In genomic region chr14:55787731-55788130, GRCm38 (mm10) we compare ENCODE assay signal across 11 mouse cellular contexts. TPM values are rescaled to one million over a fixed set of nuclear protein-coding genes. Genes with fewer than 3 reads are reported as not detected.
DNase-seq lines count a peak whose midpoint lies in the region; ATAC-seq and TF ChIP-seq lines count a peak whose summit lies in the region.
"Had no signal": no experiment of that assay in that cellular context is flagged by ENCODE, and none has a peak within 500 bp of the region (broad histone marks: within the 10 kb centered on the region; RNA-seq: fewer than 3 reads in every experiment).

No protein-coding gene starts in this region.

- no peak for TF ChIP-seq POLR2A in thymus, adult 2 months (IDR thresholded peaks at IDR 0.05; ENCODE audit: control insufficient read depth, extremely low read depth, insufficient read depth, low read length, poor library complexity)

- DNase-seq in heart, embryonic 10.5 days (ENCODE audit: low spot score) = no peak
- no peak for DNase-seq in heart, postnatal 25 days (ENCODE audit: low spot score)
- no peak for DNase-seq in thymus, adult 2 months
- no peak for DNase-seq in thymus, postnatal 0 days (ENCODE audit: low spot score)
- DNase-seq in testis, postnatal 14 days (ENCODE audit: low spot score) = peak; percentile 5
- no peak for DNase-seq in forebrain, postnatal 0 days
- DNase-seq in left cerebral cortex, adult 18-20 months (ENCODE audit: low spot score in 2 of 2) = no peak
- DNase-seq: cerebellum, adult 11-12 months had no signal

- peaks cover 76% of the 10 kb centered on the region for H3K27me3 ChIP-seq in heart, embryonic 10.5 days (ENCODE audit: insufficient read depth, poor library complexity, severe bottlenecking)
- H3K27me3 ChIP-seq in thymus, adult 2 months (ENCODE audit: control insufficient read depth, insufficient read depth, low read length) = no peaks in the 10 kb centered on the region
- peaks cover 55% of the 10 kb centered on the region for H3K27me3 ChIP-seq in liver, embryonic 12.5 days (replicated peaks)
- peaks cover 66% of the 10 kb centered on the region for H3K27me3 ChIP-seq in forebrain, postnatal 0 days (ENCODE audit: insufficient read depth, low read length)

- no peak for TF ChIP-seq CTCF in thymus, adult 2 months (IDR thresholded peaks at IDR 0.05; ENCODE audit: borderline replicate concordance, control insufficient read depth, extremely low read depth, insufficient read depth, low read length, poor library complexity)
- no peak for TF ChIP-seq CTCF in forebrain, postnatal 0 days (IDR thresholded peaks at IDR 0.05; ENCODE audit: low read depth)

- ATAC-seq in liver, embryonic 12.5 days = no peak
- no peak for ATAC-seq in forebrain, postnatal 0 days

- H3K4me2 ChIP-seq in liver, embryonic 12.5 days = peak overlapping the region; percentile 88
- no peak overlapping the region for H3K4me2 ChIP-seq in forebrain, postnatal 0 days (ENCODE audit: low read depth)

- peak overlapping the region; percentile 67 for H3K9ac ChIP-seq in liver, embryonic 12.5 days
- no peak overlapping the region for H3K9ac ChIP-seq in forebrain, postnatal 0 days
- H3K9ac ChIP-seq: hindbrain, embryonic 15.5 days had no signal

- WGBS in heart, embryonic 10.5 days = 24% methylated on average over 11 of the region's 11 CpGs
- WGBS in thymus, adult 2 months = 57% methylated on average over 11 of the region's 11 CpGs
- WGBS in liver, embryonic 12.5 days (ENCODE audit: insufficient replicate concordance) = 40% methylated on average over 11 of the region's 11 CpGs
- 50% methylated on average over 11 of the region's 11 CpGs for WGBS in forebrain, postnatal 0 days

- peaks cover 31% of the 10 kb centered on the region for H3K4me1 ChIP-seq in heart, embryonic 10.5 days
- H3K4me1 ChIP-seq in thymus, adult 2 months (replicated peaks; ENCODE audit: control insufficient read depth, insufficient read depth, low read length) = peaks cover 13% of the 10 kb centered on the region
- H3K4me1 ChIP-seq in liver, embryonic 12.5 days = peaks cover 27% of the 10 kb centered on the region
- H3K4me1 ChIP-seq in forebrain, postnatal 0 days (ENCODE audit: insufficient read depth) = peaks cover 7% of the 10 kb centered on the region; the same call in 1 of the 2 replicates

- H3K27ac ChIP-seq in heart, embryonic 10.5 days = 0 out of 2 replicates have a peak overlapping the region, but pooled peaks have one; percentile 63
- no peak overlapping the region for H3K27ac ChIP-seq in thymus, adult 2 months (ENCODE audit: control insufficient read depth, insufficient read depth, low read length)
- no peak overlapping the region for H3K27ac ChIP-seq in liver, embryonic 12.5 days
- no peak overlapping the region for H3K27ac ChIP-seq in forebrain, postnatal 0 days (ENCODE audit: low read depth, low read length)
- H3K27ac ChIP-seq: hindbrain, embryonic 15.5 days had no signal

- no peaks in the 10 kb centered on the region for H3K9me3 ChIP-seq in heart, embryonic 10.5 days
- no peaks in the 10 kb centered on the region for H3K9me3 ChIP-seq in liver, embryonic 12.5 days (replicated peaks)
- H3K9me3 ChIP-seq in forebrain, postnatal 0 days (ENCODE audit: low read length) = no peaks in the 10 kb centered on the region
- H3K9me3 ChIP-seq: hindbrain, embryonic 15.5 days had no signal

- H3K4me3 ChIP-seq in heart, embryonic 10.5 days = peak overlapping the region; percentile 65
- peak overlapping the region; percentile 72 for H3K4me3 ChIP-seq in thymus, adult 2 months (ENCODE audit: control insufficient read depth, insufficient read depth, low read length)
- peak overlapping the region; percentile 62 for H3K4me3 ChIP-seq in liver, embryonic 12.5 days
- H3K4me3 ChIP-seq in forebrain, postnatal 0 days (ENCODE audit: low read depth, low read length) = no peak overlapping the region

- intact Hi-C loops in heart, postnatal 25 days (cut with DNase I) = no loop called here

- H3K36me3 ChIP-seq in heart, embryonic 10.5 days = peaks cover 5% of the 10 kb centered on the region; the same call in 1 of the 2 replicates
- no peaks in the 10 kb centered on the region for H3K36me3 ChIP-seq in thymus, adult 2 months (ENCODE audit: control insufficient read depth, insufficient read depth, low read length)
- peaks cover 8% of the 10 kb centered on the region; the same call in 1 of the 2 replicates for H3K36me3 ChIP-seq in liver, embryonic 12.5 days
- H3K36me3 ChIP-seq in forebrain, postnatal 0 days (ENCODE audit: insufficient read depth) = no peaks in the 10 kb centered on the region
- H3K36me3 ChIP-seq: hindbrain, embryonic 15.5 days had no signal

RNA-seq across cellular contexts. Expression of gene Ripk3, which starts 0.9 kb away (rescaled TPM):
- 20.0 and 32.0 TPM in 2 replicates for polyA plus RNA-seq in heart, embryonic 10.5 days (2016; fragmentation: Nextera tagmentation; extraction: Ambion mirVana)
- total RNA-seq in heart, postnatal 25 days (2021) = 1 to 10 TPM; 2.3 to 3.4 TPM
- polyA plus RNA-seq in thymus, adult 2 months (2012; rRNA removed) = 66.8 and 84.4 TPM in 2 replicates
- polyA plus RNA-seq in thymus, postnatal 0 days (2015; fragmentation: Nextera tagmentation; extraction: Ambion mirVana) = 70.3 and 76.2 TPM in 2 replicates
- 29.1 and 30.0 TPM in 2 replicates for polyA plus RNA-seq in liver, embryonic 12.5 days (2016; fragmentation: Nextera tagmentation; extraction: Ambion mirVana)
- total RNA-seq in forebrain, postnatal 0 days (2014; rRNA removed) = 0.46 and 0.90 TPM in 2 replicates
- polyA plus RNA-seq in forebrain, postnatal 0 days (2015; fragmentation: Nextera tagmentation; extraction: Ambion mirVana) = 0.86 and 2.0 TPM in 2 replicates
- 1 to 10 TPM in 1 of 2 experiments, under 1 TPM in 1; 0.44 to 1.7 TPM for total RNA-seq in left cerebral cortex, adult 18-20 months (2021)

RNA-seq across cellular contexts. Expression of gene Adcy4, which starts 3.8 kb away (rescaled TPM):
- polyA plus RNA-seq in heart, embryonic 10.5 days (2016; fragmentation: Nextera tagmentation; extraction: Ambion mirVana) = 14.5 and 18.1 TPM in 2 replicates
- 10 to 100 TPM; 18.2 to 23.8 TPM for total RNA-seq in heart, postnatal 25 days (2021)
- polyA plus RNA-seq in thymus, adult 2 months (2012; rRNA removed) = 7.4 and 11.2 TPM in 2 replicates
- 2.2 and 2.7 TPM in 2 replicates for polyA plus RNA-seq in thymus, postnatal 0 days (2015; fragmentation: Nextera tagmentation; extraction: Ambion mirVana)
- polyA plus RNA-seq in liver, embryonic 12.5 days (2016; fragmentation: Nextera tagmentation; extraction: Ambion mirVana) = 2.9 and 3.6 TPM in 2 replicates
- 1.6 and 3.6 TPM in 2 replicates for total RNA-seq in forebrain, postnatal 0 days (2014; rRNA removed)
- 1.6 and 1.7 TPM in 2 replicates for polyA plus RNA-seq in forebrain, postnatal 0 days (2015; fragmentation: Nextera tagmentation; extraction: Ambion mirVana)
- total RNA-seq in left cerebral cortex, adult 18-20 months (2021) = 1 to 10 TPM; 4.9 to 8.6 TPM
- total RNA-seq: CH12.LX had no signal

RNA-seq across cellular contexts. Expression of gene Ltb4r1, which starts 22.0 kb away (rescaled TPM):
- 0.53 and 0.79 TPM in 2 replicates for polyA plus RNA-seq in heart, embryonic 10.5 days (2016; fragmentation: Nextera tagmentation; extraction: Ambion mirVana)
- under 1 TPM in 1 of 2 experiments, not detected in 1; 0.18 TPM for total RNA-seq in heart, postnatal 25 days (2021)
- polyA plus RNA-seq in thymus, adult 2 months (2012; rRNA removed) = 2.6 and 2.8 TPM in 2 replicates
- polyA plus RNA-seq in thymus, postnatal 0 days (2015; fragmentation: Nextera tagmentation; extraction: Ambion mirVana) = 3.7 and 4.3 TPM in 2 replicates
- polyA plus RNA-seq in liver, embryonic 12.5 days (2016; fragmentation: Nextera tagmentation; extraction: Ambion mirVana) = 3.1 and 3.6 TPM in 2 replicates
- 0.38 and 0.48 TPM in 2 replicates for total RNA-seq in forebrain, postnatal 0 days (2014; rRNA removed)
- polyA plus RNA-seq in forebrain, postnatal 0 days (2015; fragmentation: Nextera tagmentation; extraction: Ambion mirVana) = 0.90 and 0.99 TPM in 2 replicates
- total RNA-seq in left cerebral cortex, adult 18-20 months (2021) = under 1 TPM in 1 of 2 experiments, not detected in 1; 0.33 TPM

RNA-seq across cellular contexts. Expression of gene Ltb4r2, which starts 26.5 kb away (rescaled TPM):
- 0.44 and 1.1 TPM in 2 replicates for polyA plus RNA-seq in heart, embryonic 10.5 days (2016; fragmentation: Nextera tagmentation; extraction: Ambion mirVana)
- total RNA-seq in heart, postnatal 25 days (2021) = under 1 TPM; 0.06 to 0.13 TPM
- polyA plus RNA-seq in thymus, adult 2 months (2012; rRNA removed) = 1.7 and 1.8 TPM in 2 replicates
- polyA plus RNA-seq in thymus, postnatal 0 days (2015; fragmentation: Nextera tagmentation; extraction: Ambion mirVana) = 0.78 and 1.2 TPM in 2 replicates
- 1.3 and 1.8 TPM in 2 replicates for polyA plus RNA-seq in liver, embryonic 12.5 days (2016; fragmentation: Nextera tagmentation; extraction: Ambion mirVana)
- total RNA-seq in forebrain, postnatal 0 days (2014; rRNA removed) = 0.38 TPM in 2 replicates
- 0.65 and 1.1 TPM in 2 replicates for polyA plus RNA-seq in forebrain, postnatal 0 days (2015; fragmentation: Nextera tagmentation; extraction: Ambion mirVana)
- under 1 TPM; 0.26 to 0.52 TPM for total RNA-seq in left cerebral cortex, adult 18-20 months (2021)

RNA-seq across cellular contexts. Expression of gene Cideb, which starts 29.5 kb away (rescaled TPM):
- 1.4 and 2.0 TPM in 2 replicates for polyA plus RNA-seq in heart, embryonic 10.5 days (2016; fragmentation: Nextera tagmentation; extraction: Ambion mirVana)
- under 1 TPM; 0.56 to 0.83 TPM for total RNA-seq in heart, postnatal 25 days (2021)
- 1.8 and 2.7 TPM in 2 replicates for polyA plus RNA-seq in thymus, adult 2 months (2012; rRNA removed)
- 0.14 TPM in 1 of 2 replicates, not detected in the other for polyA plus RNA-seq in thymus, postnatal 0 days (2015; fragmentation: Nextera tagmentation; extraction: Ambion mirVana)
- polyA plus RNA-seq in liver, embryonic 12.5 days (2016; fragmentation: Nextera tagmentation; extraction: Ambion mirVana) = 10.7 and 11.2 TPM in 2 replicates
- total RNA-seq in forebrain, postnatal 0 days (2014; rRNA removed) = 0.23 and 0.43 TPM in 2 replicates
- polyA plus RNA-seq in forebrain, postnatal 0 days (2015; fragmentation: Nextera tagmentation; extraction: Ambion mirVana) = 0.20 and 0.54 TPM in 2 replicates
- total RNA-seq in left cerebral cortex, adult 18-20 months (2021) = 1 to 10 TPM; 2.3 to 2.4 TPM
